Comparison of ENCODE assay signal across 24 mouse cellular contexts in the genomic region with DNA sequence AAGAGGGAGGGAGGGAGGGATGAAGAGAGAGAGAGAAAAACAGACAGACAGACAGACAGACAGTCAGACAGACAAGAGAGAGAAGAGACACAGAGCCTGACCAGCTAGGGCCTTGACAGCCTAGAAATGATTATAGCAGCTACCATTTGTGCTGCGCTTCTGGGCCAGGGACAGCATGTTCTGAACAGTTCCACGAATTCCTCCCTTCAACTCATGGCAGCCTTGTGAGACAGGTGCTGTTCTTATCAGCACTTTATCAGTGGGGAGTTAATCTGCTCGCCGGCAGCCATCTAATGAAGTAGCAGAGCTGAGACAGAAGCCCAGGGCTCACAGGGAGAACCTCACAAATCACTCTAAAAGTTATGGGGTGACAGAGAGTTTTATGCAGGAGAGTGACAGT. TPM values are rescaled to one million over a fixed set of nuclear protein-coding genes. Genes with fewer than 3 reads are reported as not detected.
DNase-seq lines count a peak whose midpoint lies in the region; TF ChIP-seq lines count a peak whose summit lies in the region.
"Had no signal": no experiment of that assay in that cellular context is flagged by ENCODE, and none has a peak within 500 bp of the region (broad histone marks: within the 10 kb centered on the region; RNA-seq: fewer than 3 reads in every experiment).

No protein-coding gene starts in this region.

- peak; percentile 13 for DNase-seq in embryo, embryonic 10 days (ENCODE audit: low spot score)
- DNase-seq in embryo, embryonic 10.5 days (ENCODE audit: low spot score), result no peak
- no peak for DNase-seq in layer of hippocampus, adult 2 months (ENCODE audit: low spot score in 2 of 2)
- no peak for DNase-seq in layer of hippocampus, adult 8-10 months (ENCODE audit: low spot score in 2 of 2)
- DNase-seq in MN1 (ENCODE audit: low spot score), result peak; percentile 14
- no peak for DNase-seq in left cerebral cortex, postnatal 36 days (ENCODE audit: low spot score in 2 of 2)
- DNase-seq in cerebellum, adult 8-10 months, result no peak
- DNase-seq: adrenal gland, adult 2 months; adrenal gland, postnatal 10 days; adrenal gland, postnatal 25 days; B cell, adult 2 months; cerebellum, adult 11 months; cerebellum, adult 18-20 months; cerebellum, adult 9-10 months; cerebellum, postnatal 10 days; cerebellum, postnatal 25 days; forebrain, postnatal 0 days had no signal

- H3K79me2 ChIP-seq in myocyte (ENCODE audit: control insufficient read depth, insufficient read depth), result peaks cover 29% of the 10 kb centered on the region

- intact Hi-C loops in left cerebral cortex, postnatal 36 days (cut with DNase I), result no loop called here

- no peak overlapping the region for H3ac ChIP-seq in myocyte (ENCODE audit: control insufficient read depth, insufficient read length)

- H3K36me3 ChIP-seq in myocyte (ENCODE audit: control insufficient read depth, insufficient read depth), result no peaks in the 10 kb centered on the region
- H3K36me3 ChIP-seq: embryonic facial prominence, embryonic 13.5 days; forebrain, embryonic 15.5 days; G1E had no signal

- no peak for TF ChIP-seq POLR2A in myocyte (IDR thresholded peaks at IDR 0.05; ENCODE audit: insufficient read length, low read depth)

- no peak overlapping the region for H3K4me3 ChIP-seq in layer of hippocampus, adult 2 months
- H3K4me3 ChIP-seq in myocyte, result no peak overlapping the region
- H3K4me3 ChIP-seq: embryonic facial prominence, embryonic 13.5 days; forebrain, embryonic 13.5 days; forebrain, embryonic 15.5 days had no signal

- H3K27me3 ChIP-seq in myocyte (ENCODE audit: control insufficient read depth, insufficient read depth, insufficient read length), result no peaks in the 10 kb centered on the region
- H3K27me3 ChIP-seq: CH12.LX; embryonic facial prominence, embryonic 13.5 days; forebrain, embryonic 13.5 days; forebrain, embryonic 15.5 days had no signal

- H3K4me2 ChIP-seq in myocyte (ENCODE audit: low read depth), result peak overlapping the region; percentile 40
- H3K4me2 ChIP-seq: embryonic facial prominence, embryonic 13.5 days; forebrain, embryonic 13.5 days; forebrain, embryonic 15.5 days had no signal

- no peak for TF ChIP-seq CTCF in layer of hippocampus, adult 2 months (conservative IDR thresholded peaks at IDR 0.05)

- peak overlapping the region; percentile 58; the same call in 1 of the 2 replicates for H3K27ac ChIP-seq in layer of hippocampus, adult 2 months
- H3K27ac ChIP-seq: embryonic facial prominence, embryonic 13.5 days; forebrain, embryonic 13.5 days; forebrain, embryonic 15.5 days had no signal

TF ChIP-seq in myocyte, 11 proteins besides CTCF, POLR2A, EP300 and RAD21:
- TF ChIP-seq SRF (IDR thresholded peaks at IDR 0.05; ENCODE audit: control insufficient read depth, insufficient read length, low read depth) (no peak), MYOG (IDR thresholded peaks at IDR 0.05; ENCODE audit: control insufficient read depth in 1 of 3, insufficient read depth in 1 of 3, insufficient read length in 2 of 3, low read depth in 2 of 3) (peak in 2 of 3 experiments; percentile 32 to 72), MYOD1 (IDR thresholded peaks at IDR 0.05; ENCODE audit: control insufficient read depth in 1 of 3, insufficient read length in 2 of 3, low read depth in 2 of 3) (peak; percentile 41 to 78 (median 61)), TCF12 (IDR thresholded peaks at IDR 0.05; ENCODE audit: insufficient read depth, poor library complexity, severe bottlenecking) (peak; percentile 37), TCF3 (IDR thresholded peaks at IDR 0.05; ENCODE audit: insufficient read length, low read depth) (no peak)

RNA-seq across cellular contexts. Expression of gene Frmpd1, which starts 22.8 kb away (rescaled TPM):
- total RNA-seq in layer of hippocampus, adult 2 months (2021), result 10 to 100 TPM; 15.7 to 16.4 TPM
- total RNA-seq in layer of hippocampus, adult 8-10 months (2022), result 10 to 100 TPM; 10.0 to 14.9 (median 12.5) TPM
- polyA plus RNA-seq in myocyte (2012; fragmentation: generic; extraction: Trizol), result 45.8 TPM
- total RNA-seq in left cerebral cortex, postnatal 36 days (2021), result 10 to 100 TPM; 11.7 to 16.4 TPM
- total RNA-seq: CH12.LX had no signal
- polyA plus RNA-seq: CD4-positive, CD25-positive, alpha-beta regulatory T cell, adult 4 months had no signal

Comparison
In these comparisons a context has a peak if more than half of its experiments do, and no peak if none do; other contexts are left out.
1. DNase-seq: peak in embryo, embryonic 10 days (single experiment) and MN1 (single experiment); none in embryo, embryonic 10.5 days (single experiment), layer of hippocampus, adult 2 months (0 of 2), layer of hippocampus, adult 8-10 months (0 of 2), left cerebral cortex, postnatal 36 days (0 of 2) and cerebellum, adult 8-10 months (single experiment).